Mouse (Mus musculus): ENCODE results near the gene Cdh11. TPM values are rescaled to one million over a fixed set of nuclear protein-coding genes. Genes with fewer than 3 reads are reported as not detected.
"Not testable (repeated sequence)": the region's sequence is repeated elsewhere in the genome, so short reads cannot be mapped to it uniquely, and the experiment has no call there.

The Cdh11 gene
- polyA plus RNA-seq, 1 experiment from 2014 or later: 50.4 TPM

DNA sequence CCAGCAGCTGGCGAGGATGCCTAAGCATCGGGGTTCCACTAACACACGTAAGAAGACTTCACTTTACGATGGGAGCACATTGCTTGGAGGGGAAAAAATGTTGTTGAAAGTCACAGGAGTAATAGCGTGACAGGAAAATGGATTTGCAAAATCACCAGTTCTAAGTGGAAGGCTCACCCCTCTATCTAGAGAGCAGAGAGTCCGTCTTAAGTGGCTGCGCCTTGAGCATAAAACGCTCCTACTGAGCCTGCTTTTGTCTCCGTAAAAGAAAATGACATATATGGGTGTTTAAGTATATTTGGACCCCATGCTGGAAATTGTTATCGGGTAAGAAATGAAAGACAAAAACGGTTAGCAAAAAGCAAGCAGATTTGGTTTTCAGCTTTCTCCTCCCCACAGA is 100.4 kb downstream of the Cdh11 start:
- no peaks in the 10 kb centered on the region for H3K27me3 ChIP-seq (ENCODE audit: control insufficient read depth, insufficient read depth, low read length)
- H3K36me3 ChIP-seq (replicated peaks; ENCODE audit: control insufficient read depth, insufficient read depth): no peaks in the 10 kb centered on the region
- no peak for ATAC-seq (ENCODE audit: low FRiP score)
- no peak for DNase-seq (ENCODE audit: low spot score)
- peaks cover 8% of the 10 kb centered on the region; the same call in 1 of the 2 replicates for H3K4me1 ChIP-seq (replicated peaks; ENCODE audit: control insufficient read depth, insufficient read depth, low read length)
- peak overlapping the region; percentile 32; the same call in 1 of the 2 replicates for H3K27ac ChIP-seq
- peak overlapping the region; percentile 37 for H3K4me2 ChIP-seq (replicated peaks)
- 51% methylated on average over 11 of the region's 11 CpGs for WGBS
- H3K9ac ChIP-seq: peak overlapping the region; percentile 34; the same call in 1 of the 2 replicates
- peak overlapping the region; percentile 11; the same call in 1 of the 2 replicates for H3K4me3 ChIP-seq (replicated peaks; ENCODE audit: low read length)
- no peaks in the 10 kb centered on the region for H3K9me3 ChIP-seq (ENCODE audit: control insufficient read depth, low read length)

GRCm38 (mm10) chr8:102677148-102677547 is 108.3 kb downstream of the Cdh11 start:
- no peak overlapping the region for H3K9ac ChIP-seq
- DNase-seq (ENCODE audit: low spot score): no peak
- no peak for ATAC-seq (ENCODE audit: low FRiP score)
- no peaks in the 10 kb centered on the region for H3K9me3 ChIP-seq (ENCODE audit: control insufficient read depth, low read length)
- no peaks in the 10 kb centered on the region for H3K4me1 ChIP-seq (replicated peaks; ENCODE audit: control insufficient read depth, insufficient read depth, low read length)
- peaks cover 21% of the 10 kb centered on the region for H3K36me3 ChIP-seq (replicated peaks; ENCODE audit: control insufficient read depth, insufficient read depth)
- no peaks in the 10 kb centered on the region for H3K27me3 ChIP-seq (ENCODE audit: control insufficient read depth, insufficient read depth, low read length)
- H3K4me3 ChIP-seq (replicated peaks; ENCODE audit: low read length): no peak overlapping the region
- H3K27ac ChIP-seq: no peak overlapping the region
- no peak overlapping the region for H3K4me2 ChIP-seq (replicated peaks)
- WGBS: 88% methylated on average over 3 of the region's 3 CpGs

DNA sequence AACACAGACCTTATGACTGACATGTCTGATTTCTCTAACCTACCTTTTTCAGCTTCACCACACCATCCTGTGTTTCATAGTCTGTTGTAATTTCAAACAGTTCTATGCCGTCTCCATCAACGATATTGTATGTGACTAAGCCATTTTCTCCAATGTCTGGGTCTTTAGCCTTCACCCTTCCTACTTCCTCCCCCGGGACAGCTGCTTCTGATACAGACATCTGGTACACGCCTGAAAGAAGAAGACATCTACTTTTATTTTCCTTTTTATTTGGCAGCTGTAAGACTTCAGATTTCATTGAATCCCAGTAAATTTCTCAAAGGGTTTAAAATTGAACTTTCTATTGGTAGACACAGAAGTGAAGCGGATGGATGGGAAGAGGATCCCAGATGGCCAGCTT is 120.9 kb downstream of the Cdh11 start:
- not testable (repeated sequence) for H3K27ac ChIP-seq; H3K9ac ChIP-seq; DNase-seq (ENCODE audit: low spot score); H3K4me1 ChIP-seq (replicated peaks; ENCODE audit: control insufficient read depth, insufficient read depth, low read length); H3K4me3 ChIP-seq (replicated peaks; ENCODE audit: low read length); ATAC-seq (ENCODE audit: low FRiP score); H3K9me3 ChIP-seq (ENCODE audit: control insufficient read depth, low read length); H3K4me2 ChIP-seq (replicated peaks); H3K27me3 ChIP-seq (ENCODE audit: control insufficient read depth, insufficient read depth, low read length)
- peaks cover 24% of the 10 kb centered on the region for H3K36me3 ChIP-seq (replicated peaks; ENCODE audit: control insufficient read depth, insufficient read depth)
- WGBS: 90% methylated on average over 5 of the region's 5 CpGs

- Histone ChIP-seq H3K27me3 (ENCODE audit: control insufficient read depth, insufficient read depth, low read length) (no peaks in the 10 kb centered on the region), H3K4me3 (replicated peaks; ENCODE audit: low read length) (no peak overlapping the region), H3K9me3 (ENCODE audit: control insufficient read depth, low read length) (no peaks in the 10 kb centered on the region), H3K4me2 (replicated peaks) (no peak overlapping the region), H3K36me3 (replicated peaks; ENCODE audit: control insufficient read depth, insufficient read depth) (peaks cover 28% of the 10 kb centered on the region), H3K4me1 (replicated peaks; ENCODE audit: control insufficient read depth, insufficient read depth, low read length) (no peaks in the 10 kb centered on the region), H3K9ac (no peak overlapping the region), H3K27ac (no peak overlapping the region)
- 66% methylated on average over 2 of the region's 2 CpGs for WGBS
- ATAC-seq (ENCODE audit: low FRiP score) (no peak), DNase-seq (ENCODE audit: low spot score) (no peak)
Measured at GRCm38 (mm10) chr8:102656529-102656928, 128.9 kb downstream of the Cdh11 start.

GRCm38 (mm10) chr8:102651964-102652363 is 133.5 kb downstream of the Cdh11 start:
- no peaks in the 10 kb centered on the region for H3K4me1 ChIP-seq (replicated peaks; ENCODE audit: control insufficient read depth, insufficient read depth, low read length)
- peaks cover 35% of the 10 kb centered on the region for H3K36me3 ChIP-seq (replicated peaks; ENCODE audit: control insufficient read depth, insufficient read depth)
- H3K9me3 ChIP-seq (ENCODE audit: control insufficient read depth, low read length): no peaks in the 10 kb centered on the region
- no peak overlapping the region for H3K9ac ChIP-seq
- H3K4me3 ChIP-seq (replicated peaks; ENCODE audit: low read length): no peak overlapping the region
- no peak overlapping the region for H3K4me2 ChIP-seq (replicated peaks)
- ATAC-seq (ENCODE audit: low FRiP score): no peak
- H3K27me3 ChIP-seq (ENCODE audit: control insufficient read depth, insufficient read depth, low read length): no peaks in the 10 kb centered on the region
- no peak for DNase-seq (ENCODE audit: low spot score)
- WGBS: 86% methylated on average over 4 of the region's 4 CpGs
- H3K27ac ChIP-seq: no peak overlapping the region

GRCm38 (mm10) chr8:102627151-102627550 is 158.3 kb downstream of the Cdh11 start:
- Histone ChIP-seq H3K9me3 (ENCODE audit: control insufficient read depth, low read length) (no peaks in the 10 kb centered on the region), H3K4me2 (replicated peaks) (no peak overlapping the region), H3K4me1 (replicated peaks; ENCODE audit: control insufficient read depth, insufficient read depth, low read length) (no peaks in the 10 kb centered on the region), H3K4me3 (replicated peaks; ENCODE audit: low read length) (no peak overlapping the region), H3K9ac (no peak overlapping the region), H3K27ac (no peak overlapping the region), H3K27me3 (ENCODE audit: control insufficient read depth, insufficient read depth, low read length) (no peaks in the 10 kb centered on the region), H3K36me3 (replicated peaks; ENCODE audit: control insufficient read depth, insufficient read depth) (no peaks in the 10 kb centered on the region)
- DNase-seq (ENCODE audit: low spot score) (no peak), ATAC-seq (ENCODE audit: low FRiP score) (no peak)
- 75% methylated on average over 3 of the region's 3 CpGs for WGBS

DNA sequence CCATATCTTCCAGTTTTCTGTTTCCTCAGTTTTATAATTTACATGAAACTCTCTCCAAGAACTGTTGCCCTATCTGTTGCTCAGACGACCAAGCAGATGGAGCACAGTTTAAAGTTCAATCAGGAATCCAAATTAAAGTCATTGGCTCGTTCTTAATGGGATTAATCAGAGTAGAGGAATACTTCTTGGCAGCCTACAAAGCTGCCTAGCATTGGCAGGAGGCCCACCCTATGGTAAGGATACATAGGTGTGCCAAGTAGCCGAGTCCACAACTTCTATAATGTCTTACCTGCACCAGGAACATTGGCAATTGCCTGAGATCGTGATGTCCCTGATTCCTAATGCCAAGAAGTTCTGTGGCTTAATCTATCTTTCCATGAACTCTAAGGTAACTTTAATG is 173.3 kb downstream of the Cdh11 start:
- no peak for ATAC-seq (ENCODE audit: low FRiP score)
- H3K9ac ChIP-seq: no peak overlapping the region
- DNase-seq (ENCODE audit: low spot score): no peak
- no peaks in the 10 kb centered on the region for H3K4me1 ChIP-seq (replicated peaks; ENCODE audit: control insufficient read depth, insufficient read depth, low read length)
- no peak overlapping the region for H3K4me3 ChIP-seq (replicated peaks; ENCODE audit: low read length)
- no peaks in the 10 kb centered on the region for H3K27me3 ChIP-seq (ENCODE audit: control insufficient read depth, insufficient read depth, low read length)
- H3K9me3 ChIP-seq (ENCODE audit: control insufficient read depth, low read length): no peaks in the 10 kb centered on the region
- no peaks in the 10 kb centered on the region for H3K36me3 ChIP-seq (replicated peaks; ENCODE audit: control insufficient read depth, insufficient read depth)
- no peak overlapping the region for H3K4me2 ChIP-seq (replicated peaks)
- no peak overlapping the region for H3K27ac ChIP-seq
- 76% methylated on average over 4 of the region's 4 CpGs for WGBS

- DNase-seq (ENCODE audit: low spot score) (no peak), ATAC-seq (ENCODE audit: low FRiP score) (no peak)
- Histone ChIP-seq H3K9ac (no peak overlapping the region), H3K4me2 (replicated peaks) (no peak overlapping the region), H3K4me3 (replicated peaks; ENCODE audit: low read length) (no peak overlapping the region), H3K36me3 (replicated peaks; ENCODE audit: control insufficient read depth, insufficient read depth) (no peaks in the 10 kb centered on the region), H3K27ac (no peak overlapping the region), H3K4me1 (replicated peaks; ENCODE audit: control insufficient read depth, insufficient read depth, low read length) (no peaks in the 10 kb centered on the region), H3K27me3 (ENCODE audit: control insufficient read depth, insufficient read depth, low read length) (no peaks in the 10 kb centered on the region), H3K9me3 (ENCODE audit: control insufficient read depth, low read length) (no peaks in the 10 kb centered on the region)
- 81% methylated on average over 4 of the region's 4 CpGs for WGBS
Measured at GRCm38 (mm10) chr8:102601327-102601726, 184.1 kb downstream of the Cdh11 start.

DNA sequence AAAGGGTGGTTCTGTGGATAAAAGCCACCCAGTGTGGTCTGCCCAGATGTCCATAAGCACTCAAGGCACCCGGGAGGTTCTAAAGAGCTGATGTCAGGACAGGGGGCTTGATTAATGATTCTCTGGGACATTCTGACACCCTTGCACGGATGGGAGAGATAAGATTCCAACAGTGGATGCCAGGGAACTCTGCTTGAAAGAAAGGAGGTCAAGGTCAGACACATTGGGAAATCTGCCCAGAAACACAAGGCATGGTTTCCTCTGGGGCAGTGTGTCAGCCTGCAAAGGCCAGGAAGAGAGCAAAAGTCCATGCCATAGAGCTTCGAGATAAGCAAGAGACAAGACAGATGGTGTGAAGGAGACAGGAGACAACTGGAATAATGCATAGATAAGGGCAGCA is 188.9 kb downstream of the Cdh11 start:
- H3K27me3 ChIP-seq (ENCODE audit: control insufficient read depth, insufficient read depth, low read length): no peaks in the 10 kb centered on the region

GRCm38 (mm10) chr8:102593899-102594298 is 191.5 kb downstream of the Cdh11 start:
- WGBS: 90% methylated on average over 6 of the region's 6 CpGs
- no peak overlapping the region for H3K9ac ChIP-seq
- H3K4me3 ChIP-seq (replicated peaks; ENCODE audit: low read length): no peak overlapping the region
- H3K27ac ChIP-seq: no peak overlapping the region
- H3K9me3 ChIP-seq (ENCODE audit: control insufficient read depth, low read length): no peaks in the 10 kb centered on the region
- H3K4me1 ChIP-seq (replicated peaks; ENCODE audit: control insufficient read depth, insufficient read depth, low read length): no peaks in the 10 kb centered on the region
- H3K36me3 ChIP-seq (replicated peaks; ENCODE audit: control insufficient read depth, insufficient read depth): no peaks in the 10 kb centered on the region
- H3K27me3 ChIP-seq (ENCODE audit: control insufficient read depth, insufficient read depth, low read length): no peaks in the 10 kb centered on the region
- ATAC-seq (ENCODE audit: low FRiP score): no peak
- no peak overlapping the region for H3K4me2 ChIP-seq (replicated peaks)
- no peak for DNase-seq (ENCODE audit: low spot score)

More for the DNA sequence above, 188.9 kb downstream of the Cdh11 start:
- ATAC-seq (ENCODE audit: low FRiP score): no peak
- Histone ChIP-seq H3K36me3 (replicated peaks; ENCODE audit: control insufficient read depth, insufficient read depth) (no peaks in the 10 kb centered on the region), H3K9me3 (ENCODE audit: control insufficient read depth, low read length) (no peaks in the 10 kb centered on the region), H3K4me3 (replicated peaks; ENCODE audit: low read length) (no peak overlapping the region), H3K4me2 (replicated peaks) (no peak overlapping the region), H3K27ac (no peak overlapping the region), H3K4me1 (replicated peaks; ENCODE audit: control insufficient read depth, insufficient read depth, low read length) (no peaks in the 10 kb centered on the region), H3K9ac (no peak overlapping the region)
- WGBS: 27% methylated on average over 3 of the region's 3 CpGs
- peak; percentile 30 for DNase-seq (ENCODE audit: low spot score)
